Mouse (Mus musculus): ENCODE measurements around the gene Cep112.

The Cep112 gene

DNA sequence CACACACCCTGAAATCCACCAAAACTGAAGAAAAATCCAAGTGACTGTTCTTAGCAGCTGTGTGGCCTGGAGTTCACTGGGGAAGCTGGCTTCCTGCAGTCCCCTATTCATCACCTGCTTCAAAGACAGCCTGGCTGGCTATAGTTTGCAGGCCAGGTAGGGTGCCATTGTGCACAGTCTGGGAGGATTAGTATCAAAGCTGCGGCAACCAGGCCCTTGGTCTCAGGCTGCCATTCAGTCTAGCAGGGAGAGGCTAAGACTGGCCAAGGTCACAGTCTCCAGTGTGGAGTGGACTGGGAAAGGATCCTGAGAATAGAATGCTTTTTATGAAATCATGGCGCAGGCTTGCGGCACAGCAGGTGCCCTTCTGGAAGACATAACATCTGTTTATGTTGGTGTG lies 180.3 kb downstream of the Cep112 start:
- no peak for DNase-seq (ENCODE audit: low spot score in 2 of 2)

DNA sequence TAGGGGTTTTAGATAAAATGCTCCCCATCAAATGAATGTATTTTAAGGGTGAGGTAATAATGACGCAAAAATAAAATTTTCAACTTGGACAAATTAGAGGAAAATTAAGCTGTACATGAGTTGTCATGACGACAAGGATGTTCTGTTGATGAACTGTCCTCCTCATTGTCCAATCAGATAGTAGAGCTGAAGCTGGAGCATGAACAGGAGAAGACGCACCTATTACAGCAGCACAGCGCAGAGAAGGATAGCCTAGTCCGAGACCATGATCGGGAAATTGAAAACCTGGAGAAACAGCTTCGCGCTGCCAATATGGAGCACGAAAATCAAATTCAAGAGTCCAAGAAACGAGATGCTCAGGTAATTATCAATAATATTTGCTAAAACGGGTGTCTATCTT lies 181.0 kb downstream of the Cep112 start:
- no peak for DNase-seq (ENCODE audit: low spot score in 2 of 2)

DNA sequence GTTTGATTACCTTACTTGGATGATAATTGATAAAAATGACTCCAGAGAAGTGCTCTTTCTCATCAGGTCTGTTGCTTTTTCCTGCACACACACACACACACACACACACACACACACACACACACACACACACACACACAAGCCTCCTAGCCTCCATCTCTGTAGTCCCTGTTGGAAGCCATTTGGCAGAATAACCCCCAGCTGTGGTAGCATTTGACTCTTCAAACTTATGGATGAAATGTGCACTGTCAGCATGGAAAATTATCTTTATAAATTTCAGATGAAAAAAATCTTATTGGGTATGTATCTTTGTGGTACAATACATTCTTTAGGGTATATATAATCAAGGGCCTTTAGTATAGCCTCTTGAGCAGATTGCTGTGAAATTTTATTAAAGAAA lies 181.8 kb downstream of the Cep112 start:
- no peak for DNase-seq (ENCODE audit: low spot score in 2 of 2)

DNA sequence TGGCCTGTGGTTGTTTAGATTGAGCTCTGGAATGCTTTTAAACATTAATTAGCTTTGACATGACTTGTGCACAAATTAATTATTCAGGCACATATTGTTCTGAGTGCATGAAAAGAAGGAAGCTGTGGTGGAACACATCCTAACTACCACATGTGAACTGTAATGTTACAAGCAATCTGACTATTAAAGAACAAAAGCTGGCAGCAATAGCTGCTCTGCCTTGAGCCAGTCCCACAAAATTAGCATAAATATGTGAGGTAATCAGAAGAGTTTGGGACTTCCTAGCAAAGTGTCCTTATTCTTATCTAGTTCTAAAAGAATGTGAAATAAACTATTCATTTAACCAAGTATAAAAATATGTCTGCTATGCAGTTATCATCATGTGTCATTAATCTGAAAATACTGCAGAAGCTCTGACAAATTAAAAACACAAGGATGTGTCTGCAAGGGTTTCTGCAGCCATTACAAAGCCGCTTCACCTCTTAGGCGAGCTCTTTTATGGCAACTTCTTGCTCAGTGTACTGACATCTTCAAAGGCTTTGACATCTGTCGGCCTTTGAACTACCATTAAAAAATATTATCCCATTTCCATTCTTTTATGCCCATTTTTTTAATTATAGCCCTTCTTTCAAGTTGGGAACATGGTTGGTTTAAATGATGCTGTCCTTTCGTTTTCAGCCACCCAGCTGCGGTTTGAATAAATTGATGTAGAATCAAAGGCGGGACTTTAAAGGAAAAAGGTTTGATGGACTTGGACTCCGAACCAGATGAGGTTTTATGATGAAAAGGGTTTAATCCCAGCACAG lies 195.8 kb downstream of the Cep112 start:
- DNase-seq (ENCODE audit: low spot score in 2 of 2), result no peak

DNA sequence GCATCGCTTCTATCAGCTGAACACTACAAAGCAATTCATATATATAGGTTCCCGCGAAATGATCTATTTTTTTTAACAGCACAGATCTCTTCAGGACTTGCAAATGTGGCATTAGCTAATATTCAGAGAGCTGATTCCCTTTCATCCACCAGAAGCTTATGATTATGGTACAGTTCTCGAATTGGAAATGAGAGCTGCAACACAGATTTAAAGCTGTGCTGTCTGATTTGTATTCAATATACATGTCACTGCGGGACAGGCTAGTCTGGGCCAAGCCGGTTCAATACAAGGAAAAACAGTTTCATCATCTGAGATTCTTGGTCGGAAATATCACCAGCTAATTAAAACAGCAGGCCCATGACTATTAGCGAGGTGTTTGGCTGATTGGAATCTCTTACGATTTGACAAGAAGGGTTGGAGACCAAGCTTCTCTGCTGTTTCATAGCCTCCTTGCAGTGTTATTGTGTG lies 196.5 kb downstream of the Cep112 start:
- DNase-seq (ENCODE audit: low spot score in 2 of 2), result no peak

DNA sequence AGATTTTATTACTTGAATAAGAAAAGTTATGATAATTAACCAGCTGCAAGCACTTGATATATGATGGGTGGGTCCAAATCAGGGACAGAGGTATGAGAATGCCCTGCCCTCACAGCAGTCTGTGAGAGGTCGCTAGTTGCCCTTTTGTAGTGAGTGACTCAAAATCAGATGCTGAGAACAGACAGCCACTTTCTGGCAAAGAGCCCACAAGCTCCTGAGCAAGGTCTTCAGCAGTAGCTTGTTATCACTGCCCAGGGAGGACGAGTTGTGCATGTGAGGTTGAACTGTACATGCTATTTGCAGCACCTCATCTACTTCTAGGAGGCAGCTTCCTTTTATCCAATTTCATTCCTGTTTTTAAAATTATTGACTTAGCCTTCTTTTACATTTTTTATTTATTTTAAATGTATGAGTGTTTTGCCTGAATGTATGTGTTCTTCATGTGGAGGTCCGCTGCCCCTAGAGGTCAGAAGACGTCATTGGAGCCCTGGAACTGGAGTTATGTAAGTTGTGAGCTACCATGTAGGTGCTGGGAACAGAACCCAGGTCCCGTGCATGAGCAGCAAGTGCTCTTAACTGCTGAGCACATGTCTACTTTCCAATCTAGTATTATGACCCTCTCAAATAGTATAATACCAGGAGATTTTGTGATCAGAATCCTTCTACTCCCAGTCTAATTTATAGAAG lies 200.7 kb downstream of the Cep112 start:
- DNase-seq (ENCODE audit: low spot score in 2 of 2), result no peak

DNA sequence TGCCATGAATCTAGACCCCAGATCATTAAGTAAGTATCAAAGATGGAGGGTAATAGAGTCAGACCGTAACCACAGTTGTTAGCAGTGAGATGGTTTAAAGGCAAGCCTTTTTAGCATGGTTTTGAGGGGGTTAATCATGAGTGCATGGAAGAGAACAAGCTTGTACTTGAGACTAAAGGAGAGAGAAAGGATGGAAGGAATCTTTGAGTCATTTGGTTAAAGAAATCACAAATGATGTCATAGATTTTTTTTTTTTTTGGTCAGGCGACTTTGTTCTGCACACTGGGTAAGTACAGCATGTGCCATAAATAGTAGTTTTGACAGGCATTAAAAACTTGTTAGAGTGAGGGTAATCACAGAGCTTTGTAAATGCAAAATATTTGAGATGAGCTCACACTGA lies 212.8 kb downstream of the Cep112 start:
- no peak for DNase-seq (ENCODE audit: low spot score in 2 of 2)

DNA sequence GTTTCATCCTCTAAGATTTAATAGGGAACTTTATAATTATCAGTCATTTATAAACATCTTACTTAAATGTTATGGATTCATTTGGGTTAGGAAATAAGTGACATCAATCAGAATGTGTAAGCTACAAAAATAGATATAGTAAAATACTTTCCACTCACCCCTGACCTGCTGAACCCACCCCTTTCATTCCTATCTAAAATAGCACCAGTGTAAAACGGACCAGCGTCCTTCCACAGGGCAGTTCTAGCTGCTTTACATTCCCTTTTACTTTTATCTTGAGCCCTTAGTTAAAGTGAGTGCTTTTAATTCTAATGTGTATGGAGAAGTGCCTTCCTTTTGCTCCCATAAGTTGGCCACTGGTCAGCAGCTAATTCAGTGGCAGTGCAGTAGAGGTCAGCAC lies 230.6 kb downstream of the Cep112 start:
- no peak for DNase-seq (ENCODE audit: low spot score in 2 of 2)

DNA sequence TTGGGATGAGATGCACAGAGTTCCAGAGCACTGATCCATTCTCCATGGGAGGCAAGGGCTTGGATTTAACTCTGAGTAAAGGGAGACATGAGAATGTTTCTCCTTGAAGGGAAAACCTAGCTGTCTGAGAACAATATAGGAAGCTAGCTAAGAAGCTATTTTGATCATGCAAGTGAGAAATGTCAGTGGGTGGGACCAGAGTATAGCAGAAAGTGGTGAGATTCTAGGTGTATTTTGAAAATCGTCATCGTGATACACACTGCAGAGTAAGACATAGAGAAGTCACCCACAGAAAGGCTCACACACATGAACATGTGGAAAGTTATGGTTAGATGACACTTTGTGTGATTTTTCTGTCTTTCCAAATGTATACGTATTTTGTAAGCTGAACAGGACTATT lies 257.0 kb downstream of the Cep112 start:
- DNase-seq (ENCODE audit: low spot score in 2 of 2), result peak in 1 of 2 experiments; percentile 2

DNA sequence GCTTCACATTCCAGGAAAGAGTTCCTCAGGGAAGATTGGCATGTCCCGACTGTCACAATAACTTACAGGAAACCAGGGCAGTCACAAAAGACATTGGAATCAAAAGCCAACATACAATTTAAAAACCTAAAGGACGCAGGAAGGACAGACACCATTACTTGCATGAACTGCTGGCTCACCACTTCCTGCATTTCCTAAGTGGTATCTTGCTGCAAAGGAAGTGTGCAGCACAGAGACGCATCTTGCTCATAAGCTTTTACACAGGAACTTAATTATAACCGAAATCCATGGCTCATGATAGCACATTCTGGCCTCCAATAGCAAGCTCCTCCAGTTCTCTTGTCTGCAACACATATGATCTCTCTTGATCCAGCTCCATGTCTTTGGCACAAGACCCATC lies 271.6 kb downstream of the Cep112 start:
- no peak for DNase-seq (ENCODE audit: low spot score in 2 of 2)

DNA sequence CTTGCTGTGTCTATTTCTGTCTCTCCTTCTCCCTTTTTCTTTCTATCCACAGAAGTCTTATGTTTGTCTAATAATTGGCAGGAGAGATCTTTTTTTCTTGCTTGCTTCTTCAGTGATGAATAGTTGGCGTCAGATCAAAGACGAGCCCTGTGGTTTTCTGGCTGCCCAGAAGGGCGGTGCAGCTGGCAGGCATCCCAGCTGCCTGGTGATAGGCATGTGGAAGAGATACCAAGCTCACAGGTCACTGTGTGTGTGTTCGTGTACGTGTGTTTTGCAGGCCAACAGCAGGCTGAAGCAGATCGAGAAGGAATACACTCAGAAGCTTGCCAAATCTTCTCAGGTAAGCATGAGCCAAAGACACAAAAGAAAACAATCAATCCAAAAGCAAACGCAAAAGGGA lies 327.3 kb downstream of the Cep112 start:
- peak; percentile 7 to 8 for DNase-seq (ENCODE audit: low spot score in 2 of 2)

DNA sequence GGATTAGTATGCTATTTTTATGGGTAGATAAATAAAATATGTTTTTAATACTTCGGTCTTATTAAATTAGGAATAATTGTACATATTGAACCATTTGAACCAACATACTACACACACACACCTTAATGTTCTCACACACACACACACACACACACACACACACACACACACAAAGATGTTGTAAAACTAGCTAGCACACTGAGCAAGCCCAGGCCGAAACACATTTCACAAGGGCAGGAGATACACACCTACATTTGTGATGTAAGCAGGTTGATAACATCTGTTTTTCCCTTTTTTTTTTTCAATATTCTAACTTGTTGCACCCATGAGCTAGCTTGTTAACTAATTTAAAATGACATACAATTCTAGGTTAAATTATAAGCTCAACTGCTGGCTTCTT lies 327.8 kb downstream of the Cep112 start:
- DNase-seq (ENCODE audit: low spot score in 2 of 2), result no peak

DNA sequence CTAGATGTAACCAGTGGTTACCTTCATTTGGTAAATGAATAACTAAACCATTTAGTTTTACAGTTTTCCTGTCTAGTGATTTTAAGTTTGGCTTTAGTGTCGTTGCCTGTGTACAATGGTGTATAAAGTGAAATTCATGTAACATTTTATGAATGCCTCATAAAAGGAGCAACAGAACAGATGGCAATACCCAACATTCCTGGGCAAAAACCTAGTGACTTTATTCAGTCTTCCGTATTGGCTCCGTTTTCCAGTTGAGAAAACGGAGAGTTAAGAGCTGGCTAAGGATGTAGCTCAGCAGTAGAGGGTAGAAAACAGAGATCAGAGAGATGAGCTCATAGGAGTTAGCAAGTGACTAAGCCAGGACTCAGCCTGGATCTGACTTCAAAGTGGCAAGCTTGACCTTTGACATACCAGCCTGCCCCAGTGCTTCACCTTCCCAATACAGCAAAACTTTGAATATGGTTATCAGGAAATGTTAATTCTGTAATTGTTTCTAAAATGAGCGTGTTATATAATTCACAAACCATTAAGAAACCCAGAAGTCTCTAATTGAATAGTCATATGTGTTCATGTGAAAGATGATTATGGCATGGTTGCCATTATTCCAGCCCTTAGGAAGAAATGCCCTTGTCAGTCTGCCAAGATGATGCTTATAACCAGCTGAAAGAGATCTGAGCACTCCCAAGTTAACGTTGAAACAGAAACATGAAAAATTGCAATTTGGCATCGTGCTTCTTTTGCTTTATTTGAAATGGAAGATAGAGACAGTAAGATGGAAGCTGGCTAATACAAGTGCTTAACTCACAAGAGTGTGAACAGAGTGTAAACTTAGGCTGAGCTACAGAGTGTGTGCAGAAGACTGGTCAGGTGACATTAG lies 328.6 kb downstream of the Cep112 start:
- no peak for DNase-seq (ENCODE audit: low spot score in 2 of 2)

DNA sequence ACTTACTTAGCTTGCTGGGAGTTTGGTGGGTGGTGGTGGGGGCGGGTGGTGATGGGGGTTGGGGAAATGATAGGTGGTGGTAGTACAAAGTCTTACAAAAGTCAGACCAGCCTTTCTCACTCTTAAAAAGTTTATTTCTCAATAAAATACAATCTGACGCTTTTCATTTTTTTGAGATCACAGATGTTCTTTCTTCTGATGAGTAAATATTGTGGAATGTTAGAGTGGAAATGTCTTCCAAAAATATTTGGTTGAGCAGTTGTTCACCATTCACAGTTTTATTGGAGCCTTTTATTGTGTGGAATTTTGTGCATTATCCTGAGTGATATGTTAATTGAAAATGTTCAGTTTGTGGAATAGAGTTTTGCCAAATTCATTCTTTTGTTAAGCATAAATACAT lies 332.2 kb downstream of the Cep112 start:
- no peak for DNase-seq (ENCODE audit: low spot score in 2 of 2)

DNA sequence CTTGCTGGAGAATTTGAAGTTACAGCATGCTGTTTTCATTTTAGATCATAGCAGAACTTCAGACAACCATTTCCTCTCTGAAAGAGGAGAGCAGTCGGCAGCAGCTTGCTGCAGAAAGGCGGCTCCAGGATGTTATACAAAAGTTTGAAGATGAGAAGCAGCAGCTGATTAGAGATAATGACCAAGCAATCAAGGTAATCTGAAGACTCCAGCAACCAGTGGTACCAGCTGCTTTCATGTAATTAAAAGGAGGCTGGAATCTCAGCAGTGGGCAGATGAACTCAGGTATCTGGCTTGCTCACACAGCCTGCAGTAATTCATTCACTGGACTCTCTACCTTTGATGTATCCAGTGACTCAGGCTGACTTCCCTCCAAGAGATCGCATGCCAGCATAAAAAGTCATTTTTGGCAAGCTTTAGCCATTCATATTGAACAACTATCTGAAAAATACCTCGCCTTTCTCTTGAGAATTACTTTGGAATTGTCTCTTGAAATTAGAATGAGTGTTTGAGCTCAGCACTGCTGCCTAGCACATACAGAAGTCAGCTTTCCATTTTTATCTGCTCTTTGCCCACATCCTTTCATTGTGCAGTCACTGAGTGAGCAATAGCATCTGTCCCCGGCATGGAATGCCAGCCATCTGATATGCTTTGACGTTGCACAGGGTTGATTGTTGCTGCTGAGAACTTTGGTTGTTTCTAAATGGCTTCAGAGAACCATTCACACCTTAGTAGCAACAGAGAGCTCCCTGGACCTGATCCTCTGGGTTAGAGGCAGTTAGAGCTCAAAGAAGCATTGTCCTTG lies 332.8 kb downstream of the Cep112 start:
- peak; percentile 13 to 19 for DNase-seq (ENCODE audit: low spot score in 2 of 2)

DNA sequence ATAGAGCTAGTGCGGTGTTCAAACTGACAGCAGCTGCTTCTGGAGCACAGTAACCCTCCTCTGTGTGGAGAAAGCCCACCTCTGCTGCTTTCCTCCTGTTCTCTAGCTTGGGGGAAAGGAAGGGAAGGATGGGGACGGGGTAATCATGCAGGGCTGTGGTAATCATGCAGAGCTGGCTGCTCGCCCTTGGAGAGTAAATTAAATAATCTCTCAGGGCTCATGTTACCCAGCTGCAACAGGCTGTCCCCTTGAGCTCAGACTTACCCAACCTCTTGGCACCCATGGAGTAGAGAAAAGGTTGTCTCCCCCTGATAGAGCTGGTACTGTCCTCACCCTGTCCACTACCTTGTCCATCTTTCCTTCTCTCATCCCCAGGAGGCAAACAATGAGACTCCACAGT lies 345.1 kb downstream of the Cep112 start:
- no peak for DNase-seq (ENCODE audit: low spot score in 2 of 2)

DNA sequence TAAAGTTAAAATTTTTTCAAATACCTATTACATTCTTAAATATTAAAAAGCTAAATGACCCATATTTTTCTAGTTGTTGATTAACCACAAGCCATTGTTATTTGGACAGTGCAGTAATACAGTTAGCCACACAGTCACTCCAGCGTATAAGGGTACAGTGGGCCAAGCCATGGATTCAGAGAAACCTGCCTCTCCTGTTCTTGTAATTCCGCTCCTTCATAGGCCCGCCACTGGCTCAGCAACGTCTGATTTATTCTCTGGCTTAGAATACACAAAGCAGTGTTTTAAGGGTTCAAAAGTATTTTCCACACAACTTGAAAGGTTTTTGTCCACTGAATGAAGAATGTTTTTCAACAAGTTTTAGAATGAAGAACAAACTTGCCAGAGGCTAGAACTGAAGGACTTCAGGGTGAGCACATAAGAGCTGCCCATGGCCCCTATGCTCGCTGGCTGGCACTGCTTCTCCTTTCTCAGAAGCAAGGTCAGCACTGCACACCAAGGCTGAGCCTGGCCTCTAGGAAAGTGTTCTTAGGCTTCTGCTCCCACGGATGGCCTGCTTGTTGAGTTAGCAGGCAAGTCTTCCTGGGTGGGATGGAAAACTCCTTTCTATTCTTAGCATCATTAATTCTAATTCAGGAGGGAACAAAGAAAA lies 349.2 kb downstream of the Cep112 start:
- DNase-seq (ENCODE audit: low spot score in 2 of 2), result no peak

DNA sequence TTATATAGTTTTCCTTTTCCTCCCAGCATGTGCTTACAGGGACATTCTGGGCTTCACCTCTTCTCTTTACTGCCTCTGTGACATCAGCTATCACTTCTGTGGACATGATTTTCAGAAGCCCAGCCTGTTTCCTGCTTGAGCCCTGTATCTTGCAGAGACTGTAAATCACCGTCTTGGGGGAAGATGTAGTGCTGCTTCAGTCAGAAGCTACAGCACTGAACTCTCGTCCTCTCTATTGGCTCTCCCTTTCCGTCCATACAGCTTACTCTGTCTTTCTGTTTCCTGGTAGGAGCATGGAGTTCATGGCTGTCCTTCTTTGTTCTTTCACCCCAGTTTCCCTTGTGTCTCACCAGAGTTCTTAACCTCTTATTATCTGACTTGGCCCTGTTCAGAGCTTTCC lies 352.2 kb downstream of the Cep112 start:
- no peak for DNase-seq (ENCODE audit: low spot score in 2 of 2)

DNA sequence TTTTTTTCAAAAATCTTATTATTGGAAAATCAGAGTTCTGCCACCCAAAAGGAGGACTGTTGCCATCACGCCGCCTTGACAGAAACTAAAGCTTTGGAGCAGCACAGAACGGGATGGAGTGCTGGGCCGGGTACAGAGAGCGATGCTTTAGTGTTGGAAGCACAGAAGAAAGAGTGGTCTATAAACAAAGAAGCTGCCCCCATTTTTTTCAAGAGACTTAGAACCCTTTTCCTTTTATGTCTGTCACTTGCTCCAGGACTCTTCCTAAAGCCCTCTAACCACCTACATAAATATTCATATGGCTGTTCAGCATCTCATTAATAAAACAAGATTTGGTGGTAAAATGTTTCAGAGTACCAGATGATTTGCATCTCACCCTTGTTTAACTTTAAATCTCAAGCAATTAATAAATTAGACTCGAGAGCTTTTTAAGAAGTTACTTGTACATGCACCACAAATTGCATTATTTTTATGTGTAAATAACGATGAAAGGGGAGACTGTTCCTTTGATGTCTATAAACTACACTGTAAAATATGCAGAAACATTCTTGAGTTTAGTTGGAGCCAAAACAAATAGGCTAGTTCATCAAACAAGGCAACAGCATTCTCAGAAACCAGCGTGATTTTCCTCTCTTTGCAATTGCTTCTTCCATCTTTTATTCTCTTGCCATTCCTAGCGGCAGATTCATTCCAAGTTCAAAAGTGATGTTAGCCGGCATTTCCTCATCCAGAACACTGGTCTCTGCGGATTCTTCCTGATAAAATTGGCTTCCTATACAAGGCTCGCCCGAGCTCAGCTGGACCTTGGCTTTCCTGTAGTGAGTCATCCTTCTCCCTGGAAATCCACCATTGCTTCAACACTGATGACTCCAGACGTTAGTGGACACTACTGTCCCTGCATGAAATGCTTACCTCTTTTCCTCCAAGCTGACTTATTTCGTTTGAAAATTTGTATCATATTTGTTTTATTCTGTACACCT lies 355.6 kb downstream of the Cep112 start:
- no peak for DNase-seq (ENCODE audit: low spot score in 2 of 2)

DNA sequence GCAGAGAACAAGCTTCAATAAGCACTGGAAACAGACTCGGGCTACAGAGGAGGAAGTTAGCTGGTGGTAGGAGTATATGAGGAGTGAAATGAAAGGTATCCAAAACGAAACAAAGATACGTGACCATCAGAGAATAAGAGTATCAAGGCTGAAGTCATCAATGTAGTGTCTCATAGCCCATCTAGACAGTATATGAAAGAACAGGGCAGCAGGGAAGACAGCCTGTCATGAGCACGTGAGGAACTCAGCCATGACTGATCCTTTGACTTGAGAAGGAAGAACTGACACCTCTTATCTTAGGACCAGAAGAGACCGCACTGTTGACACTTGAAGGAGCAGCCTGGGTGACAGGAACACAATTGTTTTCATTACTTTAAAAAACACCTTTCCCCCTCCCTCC lies 373.4 kb downstream of the Cep112 start:
- DNase-seq (ENCODE audit: low spot score in 2 of 2), result no peak
